Mouse (Mus musculus) A20 (cell line): ENCODE data around the gene Leng1.

ENCODE experiments used
- DNase-seq: peaks from one replicate; pipeline ENCODE4 v3.0.0-alpha.2; 2011; ENCODE audit warnings: low read depth, low spot score

Leng1 gene

GRCm38 (mm10) chr7:3692382-3692986, 26.8 kb upstream of the Leng1 start, which contains the start of gene Tsen34:
Gene Tsen34 (plus strand): TSS chr7:3692863.
- no peak for DNase-seq

GRCm38 (mm10) chr7:3691919-3692318, 26.3 kb upstream of the Leng1 start:
- DNase-seq = no peak

GRCm38 (mm10) chr7:3685400-3686187, 20.0 kb upstream of the Leng1 start:
- DNase-seq = no peak

GRCm38 (mm10) chr7:3684698-3685097, 19.1 kb upstream of the Leng1 start:
- no peak for DNase-seq

- DNase-seq = no peak
These were observed 18.4 kb upstream of the Leng1 start for GRCm38 (mm10) chr7:3683908-3684550.

GRCm38 (mm10) chr7:3677342-3677741, 11.7 kb upstream of the Leng1 start, which contains the start of gene Tmc4:
Gene Tmc4 (minus strand): TSS chr7:3677553.
- no peak for DNase-seq

- DNase-seq = no peak
These were observed 10.7 kb upstream of the Leng1 start for GRCm38 (mm10) chr7:3676371-3676770.

- no peak for DNase-seq
These were observed 9.5 kb upstream of the Leng1 start for GRCm38 (mm10) chr7:3675228-3675548.

- DNase-seq = peak; percentile 74
These were observed 9.0 kb upstream of the Leng1 start for GRCm38 (mm10) chr7:3674507-3675227.

GRCm38 (mm10) chr7:3666921-3667391, 1.3 kb upstream of the Leng1 start:
- no peak for DNase-seq

GRCm38 (mm10) chr7:3664524-3665214, 971 bp downstream of the Leng1 start:
- no peak for DNase-seq

GRCm38 (mm10) chr7:3658578-3658977, 7.1 kb downstream of the Leng1 start:
- DNase-seq = no peak

- DNase-seq = no peak
These were observed 8.7 kb downstream of the Leng1 start for GRCm38 (mm10) chr7:3656966-3657365.

GRCm38 (mm10) chr7:3646641-3647040, 19.0 kb downstream of the Leng1 start:
- no peak for DNase-seq

- no peak for DNase-seq
These were observed 19.5 kb downstream of the Leng1 start for GRCm38 (mm10) chr7:3646188-3646587.

GRCm38 (mm10) chr7:3645488-3646025, 20.1 kb downstream of the Leng1 start:
- no peak for DNase-seq

GRCm38 (mm10) chr7:3644672-3645487, 20.8 kb downstream of the Leng1 start, which contains the start of gene Cnot3:
Gene Cnot3 (plus strand): TSS chr7:3645268.
- peak; percentile 99 for DNase-seq

- DNase-seq = no peak
These were observed 21.3 kb downstream of the Leng1 start for GRCm38 (mm10) chr7:3644348-3644671.

- no peak for DNase-seq
These were observed 21.8 kb downstream of the Leng1 start for GRCm38 (mm10) chr7:3643843-3644242.

GRCm38 (mm10) chr7:3643412-3643811, 22.2 kb downstream of the Leng1 start:
- no peak for DNase-seq
